Mouse (Mus musculus) lung, embryonic 16.5 days (tissue): ENCODE results near the gene Slc38a7. TPM values are rescaled to one million over a fixed set of nuclear protein-coding genes. Genes with fewer than 3 reads are reported as not detected.

Experiments
- ATAC-seq: fragments of 200-750 bp; cut with Nextera tagmentation; 2 replicates; pipeline ENCODE4 v1.8.0; 2017; ENCODE audit warnings: low read depth, mild to moderate bottlenecking, moderate library complexity
- H3K27ac ChIP-seq: fragments of 300-500 bp; sonication (generic); 2 replicates; pipeline ENCODE4 v1.5.1; 2014; ENCODE audit warnings: mild to moderate bottlenecking, control low read depth, low read length
- H3K27me3 ChIP-seq: fragments of 300-500 bp; sonication (generic); 2 replicates; pipeline ENCODE4 v1.6.1; 2014; ENCODE audit warnings: low read depth, low read length, mixed read lengths; ENCODE audit not compliant: control insufficient read depth, insufficient read depth
- H3K36me3 ChIP-seq: fragments of 300-500 bp; sonication (generic); 2 replicates; pipeline ENCODE4 v1.6.1; 2014; ENCODE audit warnings: low read length; ENCODE audit not compliant: control insufficient read depth, insufficient read depth
- H3K4me1 ChIP-seq: fragments of 300-500 bp; sonication (generic); replicated peaks from 2 replicates; pipeline ENCODE4 v1.6.1; 2014; ENCODE audit warnings: low read length, mixed read lengths; ENCODE audit not compliant: control insufficient read depth, insufficient read depth
- H3K4me2 ChIP-seq: fragments of 300-500 bp; sonication (generic); 2 replicates; pipeline ENCODE4 v1.6.1; 2014; ENCODE audit warnings: low read depth, low read length, control low read depth
- H3K4me3 ChIP-seq: fragments of 300-500 bp; sonication (generic); 2 replicates; pipeline ENCODE4 v1.5.1; 2014; ENCODE audit warnings: mild to moderate bottlenecking, low read length, control low read depth
- H3K9ac ChIP-seq: fragments of 300-500 bp; sonication (generic); 2 replicates; pipeline ENCODE4 v1.6.1; 2014; ENCODE audit warnings: low read length, control low read depth
- H3K9me3 ChIP-seq: fragments of 300-500 bp; sonication (generic); 2 replicates; pipeline ENCODE4 v1.6.1; 2016; ENCODE audit warnings: low read length; ENCODE audit not compliant: control insufficient read depth
- WGBS: fragments of 180-500 bp; shearing (Covaris S2); extraction: QIAGEN DNeasy Blood & Tissue Kit; methylation state at CpG from one replicate; pipeline ENCODE4 v1.1.7; 2014; 5-methylcytosine and 5-hydroxymethylcytosine counted together
- polyA plus RNA-seq: library from polyadenylated mRNA; unstranded; fragments of >200 nt; fragmentation: Nextera tagmentation; extraction: Ambion mirVana; gene quantifications from 2 replicates; pipeline ENCODE4 v1.2.1, GENCODE M21; 2015

Slc38a7 gene
- polyA plus RNA-seq, 1 experiment from 2014 or later: 15.5 TPM

- Histone ChIP-seq H3K27ac (no peak overlapping the region), H3K9ac (no peak overlapping the region), H3K4me1 (no peaks in the 10 kb centered on the region), H3K9me3 (no peaks in the 10 kb centered on the region), H3K4me3 (no peak overlapping the region), H3K27me3 (no peaks in the 10 kb centered on the region), H3K36me3 (no peaks in the 10 kb centered on the region), H3K4me2 (no peak overlapping the region)
- ATAC-seq: no peak
- WGBS: 36% methylated on average over 1 of the region's 1 CpGs
Measured at GRCm38 (mm10) chr8:95818211-95818610, 35.1 kb downstream of the Slc38a7 start.

GRCm38 (mm10) chr8:95817597-95817996 is 35.7 kb downstream of the Slc38a7 start:
- H3K4me2 ChIP-seq: no peak overlapping the region
- WGBS: 57% methylated on average over 3 of the region's 3 CpGs
- no peak overlapping the region for H3K27ac ChIP-seq
- no peaks in the 10 kb centered on the region for H3K9me3 ChIP-seq
- no peak overlapping the region for H3K4me3 ChIP-seq
- no peaks in the 10 kb centered on the region for H3K4me1 ChIP-seq
- no peak for ATAC-seq
- no peaks in the 10 kb centered on the region for H3K27me3 ChIP-seq
- no peaks in the 10 kb centered on the region for H3K36me3 ChIP-seq
- H3K9ac ChIP-seq: no peak overlapping the region

- 32% methylated on average over 6 of the region's 6 CpGs for WGBS
- H3K4me2 ChIP-seq: no peak overlapping the region
- no peak overlapping the region for H3K9ac ChIP-seq
- no peaks in the 10 kb centered on the region for H3K27me3 ChIP-seq
- no peaks in the 10 kb centered on the region for H3K36me3 ChIP-seq
- H3K4me3 ChIP-seq: no peak overlapping the region
- no peak overlapping the region for H3K27ac ChIP-seq
- ATAC-seq: 0 out of 2 replicates have a peak, but pooled peaks have one; percentile 28
- no peaks in the 10 kb centered on the region for H3K9me3 ChIP-seq
- no peaks in the 10 kb centered on the region; the same call in 1 of the 2 replicates for H3K4me1 ChIP-seq
Measured at GRCm38 (mm10) chr8:95816044-95816708, 37.2 kb downstream of the Slc38a7 start.

- H3K4me1 ChIP-seq: peaks cover 14% of the 10 kb centered on the region
- peak overlapping the region; percentile 76 for H3K27ac ChIP-seq
- H3K27me3 ChIP-seq: no peaks in the 10 kb centered on the region
- 30% methylated on average over 3 of the region's 3 CpGs for WGBS
- no peak overlapping the region for H3K4me3 ChIP-seq
- no peak overlapping the region for H3K4me2 ChIP-seq
- no peaks in the 10 kb centered on the region for H3K36me3 ChIP-seq
- no peaks in the 10 kb centered on the region for H3K9me3 ChIP-seq
- peak; percentile 15 for ATAC-seq
- H3K9ac ChIP-seq: no peak overlapping the region
Measured at GRCm38 (mm10) chr8:95810184-95810591, 43.2 kb downstream of the Slc38a7 start.

- H3K4me1 ChIP-seq: peaks cover 22% of the 10 kb centered on the region
- H3K9ac ChIP-seq: no peak overlapping the region
- no peak for ATAC-seq
- H3K27me3 ChIP-seq: no peaks in the 10 kb centered on the region
- no peak overlapping the region for H3K27ac ChIP-seq
- no peak overlapping the region for H3K4me3 ChIP-seq
- WGBS: 59% methylated on average over 5 of the region's 5 CpGs
- no peaks in the 10 kb centered on the region for H3K36me3 ChIP-seq
- H3K9me3 ChIP-seq: no peaks in the 10 kb centered on the region
- no peak overlapping the region for H3K4me2 ChIP-seq
Measured at GRCm38 (mm10) chr8:95809116-95809515, 44.2 kb downstream of the Slc38a7 start.

GRCm38 (mm10) chr8:95808631-95809030 is 44.7 kb downstream of the Slc38a7 start:
- H3K27ac ChIP-seq: no peak overlapping the region
- no peak overlapping the region for H3K4me2 ChIP-seq
- 80% methylated on average over 4 of the region's 4 CpGs for WGBS
- H3K4me3 ChIP-seq: no peak overlapping the region
- no peaks in the 10 kb centered on the region for H3K27me3 ChIP-seq
- no peaks in the 10 kb centered on the region for H3K36me3 ChIP-seq
- H3K4me1 ChIP-seq: peaks cover 22% of the 10 kb centered on the region
- ATAC-seq: no peak
- H3K9me3 ChIP-seq: no peaks in the 10 kb centered on the region
- no peak overlapping the region for H3K9ac ChIP-seq

- Histone ChIP-seq H3K4me1 (peaks cover 22% of the 10 kb centered on the region), H3K9ac (peak overlapping the region; percentile 62), H3K27me3 (no peaks in the 10 kb centered on the region), H3K4me2 (peak overlapping the region; percentile 69), H3K27ac (peak overlapping the region; percentile 96), H3K9me3 (no peaks in the 10 kb centered on the region), H3K36me3 (no peaks in the 10 kb centered on the region), H3K4me3 (peak overlapping the region; percentile 94)
- 0% methylated on average over 20 of the region's 20 CpGs for WGBS
- peak; percentile 93 for ATAC-seq
Measured at GRCm38 (mm10) chr8:95807861-95808260, 45.5 kb downstream of the Slc38a7 start.

GRCm38 (mm10) chr8:95807331-95807843 is 46.0 kb downstream of the Slc38a7 start, which contains the start of gene Cnot1:
Gene Cnot1 (minus strand): TSS chr8:95807464.
- H3K9ac ChIP-seq: peak within 1 kb of the TSS; percentile 97
- peak; percentile 95 for ATAC-seq
- H3K27me3 ChIP-seq: no peaks in the 10 kb centered on the region
- H3K4me3 ChIP-seq: peak within 1 kb of the TSS; percentile 94
- no peaks in the 10 kb centered on the region for H3K9me3 ChIP-seq
- no peaks in the 10 kb centered on the region for H3K36me3 ChIP-seq
- peak within 1 kb of the TSS; percentile 96 for H3K27ac ChIP-seq
- WGBS: under 1% methylated on average over 44 of the region's 44 CpGs
- H3K4me1 ChIP-seq: peaks cover 22% of the 10 kb centered on the region
- H3K4me2 ChIP-seq: peak within 1 kb of the TSS; percentile 84

GRCm38 (mm10) chr8:95806461-95807191 is 46.7 kb downstream of the Slc38a7 start:
- peak; percentile 1 for ATAC-seq
- peak overlapping the region; percentile 97 for H3K9ac ChIP-seq
- peaks cover 22% of the 10 kb centered on the region for H3K4me1 ChIP-seq
- no peaks in the 10 kb centered on the region for H3K27me3 ChIP-seq
- WGBS: 0% methylated on average over 60 of the region's 69 CpGs
- H3K36me3 ChIP-seq: no peaks in the 10 kb centered on the region
- H3K4me2 ChIP-seq: peak overlapping the region; percentile 84
- H3K9me3 ChIP-seq: no peaks in the 10 kb centered on the region
- H3K27ac ChIP-seq: peak overlapping the region; percentile 96
- H3K4me3 ChIP-seq: peak overlapping the region; percentile 94
